Mouse (Mus musculus): ENCODE data around the gene Reck.

- TF ChIP-seq CTCF (IDR thresholded peaks at IDR 0.05; ENCODE audit: low read depth) = no peak
- TF ChIP-seq EP300 (IDR thresholded peaks at IDR 0.05; ENCODE audit: low read depth) = no peak
Observed at GRCm38 (mm10) chr4:43897209-43897608, 21.9 kb downstream of the Reck start.

Measured in liver, embryonic 14.5 days (tissue).